Mouse (Mus musculus): ENCODE data around the gene 4930430F08Rik. TPM values are rescaled to one million over a fixed set of nuclear protein-coding genes. Genes with fewer than 3 reads are reported as not detected.

4930430F08Rik gene
- polyA plus RNA-seq (2014; fragmentation: Nextera tagmentation; extraction: Ambion mirVana), result 7.7 and 9.9 TPM in 2 replicates

GRCm38 (mm10) chr10:100590323-100590722 lies at the start of gene 4930430F08Rik, which contains the start of gene 1700017N19Rik:
TSS of gene 4930430F08Rik (minus strand) at chr10:100590423.
TSS of gene 1700017N19Rik (plus strand) at chr10:100590484.
- 71% methylated on average over 1 of the region's 1 CpGs for WGBS
- no peaks in the 10 kb centered on the region for H3K36me3 ChIP-seq (ENCODE audit: control insufficient read depth, insufficient read depth, low read length)
- no peak for DNase-seq (ENCODE audit: low spot score)
- H3K4me3 ChIP-seq (ENCODE audit: low read depth, low read length), result peak within 1 kb of the TSS; percentile 72
- peak within 1 kb of the TSS; percentile 72 for H3K4me2 ChIP-seq (ENCODE audit: low read length)
- no peaks in the 10 kb centered on the region for H3K4me1 ChIP-seq (replicated peaks; ENCODE audit: control insufficient read depth, insufficient read depth, low read length)
- H3K9me3 ChIP-seq (ENCODE audit: control insufficient read depth, low read length), result no peaks in the 10 kb centered on the region
- no peak for ATAC-seq (replicated peaks; ENCODE audit: low FRiP score, low TSS enrichment, low read depth)
- no peak within 1 kb of the TSS for H3K27ac ChIP-seq (ENCODE audit: low read depth)
- H3K27me3 ChIP-seq (replicated peaks; ENCODE audit: control insufficient read depth, insufficient read depth, low read length), result no peaks in the 10 kb centered on the region
- H3K9ac ChIP-seq (ENCODE audit: low read length), result no peak within 1 kb of the TSS

GRCm38 (mm10) chr10:100629762-100630438 lies 39.7 kb upstream of the 4930430F08Rik start:
- Histone ChIP-seq H3K4me3 (ENCODE audit: low read depth, low read length) (peak overlapping the region; percentile 17; the same call in 1 of the 2 replicates), H3K4me2 (ENCODE audit: low read length) (peak overlapping the region; percentile 40), H3K9me3 (ENCODE audit: control insufficient read depth, low read length) (no peaks in the 10 kb centered on the region), H3K9ac (ENCODE audit: low read length) (no peak overlapping the region), H3K27me3 (replicated peaks; ENCODE audit: control insufficient read depth, insufficient read depth, low read length) (no peaks in the 10 kb centered on the region), H3K4me1 (replicated peaks; ENCODE audit: control insufficient read depth, insufficient read depth, low read length) (no peaks in the 10 kb centered on the region), H3K27ac (ENCODE audit: low read depth) (no peak overlapping the region), H3K36me3 (ENCODE audit: control insufficient read depth, insufficient read depth, low read length) (no peaks in the 10 kb centered on the region)
- peak; percentile 67 for DNase-seq (ENCODE audit: low spot score)
- WGBS, result 26% methylated on average over 20 of the region's 20 CpGs
- no peak for ATAC-seq (replicated peaks; ENCODE audit: low FRiP score, low TSS enrichment, low read depth)

GRCm38 (mm10) chr10:100622494-100622893 lies 32.3 kb upstream of the 4930430F08Rik start:
- no peaks in the 10 kb centered on the region for H3K36me3 ChIP-seq (ENCODE audit: control insufficient read depth, insufficient read depth, low read length)
- H3K4me3 ChIP-seq (ENCODE audit: low read depth, low read length), result no peak overlapping the region
- H3K4me1 ChIP-seq (replicated peaks; ENCODE audit: control insufficient read depth, insufficient read depth, low read length), result no peaks in the 10 kb centered on the region
- H3K4me2 ChIP-seq (ENCODE audit: low read length), result no peak overlapping the region
- H3K27ac ChIP-seq (ENCODE audit: low read depth), result no peak overlapping the region
- ATAC-seq (replicated peaks; ENCODE audit: low FRiP score, low TSS enrichment, low read depth) (no peak), DNase-seq (ENCODE audit: low spot score) (no peak)
- 53% methylated on average over 3 of the region's 3 CpGs for WGBS
- no peaks in the 10 kb centered on the region for H3K9me3 ChIP-seq (ENCODE audit: control insufficient read depth, low read length)
- no peaks in the 10 kb centered on the region for H3K27me3 ChIP-seq (replicated peaks; ENCODE audit: control insufficient read depth, insufficient read depth, low read length)
- no peak overlapping the region for H3K9ac ChIP-seq (ENCODE audit: low read length)

GRCm38 (mm10) chr10:100620040-100620439 lies 29.8 kb upstream of the 4930430F08Rik start:
- Histone ChIP-seq H3K4me1 (replicated peaks; ENCODE audit: control insufficient read depth, insufficient read depth, low read length) (no peaks in the 10 kb centered on the region), H3K9ac (ENCODE audit: low read length) (no peak overlapping the region), H3K27me3 (replicated peaks; ENCODE audit: control insufficient read depth, insufficient read depth, low read length) (no peaks in the 10 kb centered on the region), H3K4me3 (ENCODE audit: low read depth, low read length) (no peak overlapping the region), H3K9me3 (ENCODE audit: control insufficient read depth, low read length) (no peaks in the 10 kb centered on the region), H3K36me3 (ENCODE audit: control insufficient read depth, insufficient read depth, low read length) (no peaks in the 10 kb centered on the region), H3K27ac (ENCODE audit: low read depth) (no peak overlapping the region), H3K4me2 (ENCODE audit: low read length) (no peak overlapping the region)
- no peak for DNase-seq (ENCODE audit: low spot score)
- ATAC-seq (replicated peaks; ENCODE audit: low FRiP score, low TSS enrichment, low read depth), result no peak
- WGBS, result 91% methylated on average over 12 of the region's 12 CpGs

GRCm38 (mm10) chr10:100619474-100619873 lies 29.3 kb upstream of the 4930430F08Rik start:
- Histone ChIP-seq H3K4me1 (replicated peaks; ENCODE audit: control insufficient read depth, insufficient read depth, low read length) (no peaks in the 10 kb centered on the region), H3K27ac (ENCODE audit: low read depth) (no peak overlapping the region), H3K4me3 (ENCODE audit: low read depth, low read length) (no peak overlapping the region), H3K9me3 (ENCODE audit: control insufficient read depth, low read length) (no peaks in the 10 kb centered on the region), H3K27me3 (replicated peaks; ENCODE audit: control insufficient read depth, insufficient read depth, low read length) (no peaks in the 10 kb centered on the region), H3K36me3 (ENCODE audit: control insufficient read depth, insufficient read depth, low read length) (no peaks in the 10 kb centered on the region), H3K9ac (ENCODE audit: low read length) (no peak overlapping the region), H3K4me2 (ENCODE audit: low read length) (no peak overlapping the region)
- ATAC-seq (replicated peaks; ENCODE audit: low FRiP score, low TSS enrichment, low read depth), result no peak
- no peak for DNase-seq (ENCODE audit: low spot score)
- 75% methylated on average over 7 of the region's 7 CpGs for WGBS

- no peaks in the 10 kb centered on the region for H3K4me1 ChIP-seq (replicated peaks; ENCODE audit: control insufficient read depth, insufficient read depth, low read length)
- H3K27me3 ChIP-seq (replicated peaks; ENCODE audit: control insufficient read depth, insufficient read depth, low read length), result no peaks in the 10 kb centered on the region
- DNase-seq (ENCODE audit: low spot score), result no peak
- no peaks in the 10 kb centered on the region for H3K9me3 ChIP-seq (ENCODE audit: control insufficient read depth, low read length)
- no peak overlapping the region for H3K4me2 ChIP-seq (ENCODE audit: low read length)
- WGBS, result 70% methylated on average over 6 of the region's 6 CpGs
- H3K9ac ChIP-seq (ENCODE audit: low read length), result no peak overlapping the region
- H3K27ac ChIP-seq (ENCODE audit: low read depth), result no peak overlapping the region
- no peak overlapping the region for H3K4me3 ChIP-seq (ENCODE audit: low read depth, low read length)
- ATAC-seq (replicated peaks; ENCODE audit: low FRiP score, low TSS enrichment, low read depth), result no peak
- no peaks in the 10 kb centered on the region for H3K36me3 ChIP-seq (ENCODE audit: control insufficient read depth, insufficient read depth, low read length)
Observed at GRCm38 (mm10) chr10:100617233-100617903, 27.1 kb upstream of the 4930430F08Rik start.

GRCm38 (mm10) chr10:100604254-100604653 lies 14.0 kb upstream of the 4930430F08Rik start:
- ATAC-seq (replicated peaks; ENCODE audit: low FRiP score, low TSS enrichment, low read depth), result no peak

GRCm38 (mm10) chr10:100603511-100603910 lies 13.3 kb upstream of the 4930430F08Rik start:
- ATAC-seq (replicated peaks; ENCODE audit: low FRiP score, low TSS enrichment, low read depth), result no peak

More at GRCm38 (mm10) chr10:100604254-100604653, 14.0 kb upstream of the 4930430F08Rik start:
- WGBS, result 48% methylated on average over 2 of the region's 2 CpGs
- Histone ChIP-seq H3K4me2 (ENCODE audit: low read length) (no peak overlapping the region), H3K4me1 (replicated peaks; ENCODE audit: control insufficient read depth, insufficient read depth, low read length) (no peaks in the 10 kb centered on the region), H3K9me3 (ENCODE audit: control insufficient read depth, low read length) (no peaks in the 10 kb centered on the region), H3K27me3 (replicated peaks; ENCODE audit: control insufficient read depth, insufficient read depth, low read length) (no peaks in the 10 kb centered on the region), H3K27ac (ENCODE audit: low read depth) (no peak overlapping the region), H3K36me3 (ENCODE audit: control insufficient read depth, insufficient read depth, low read length) (no peaks in the 10 kb centered on the region), H3K9ac (ENCODE audit: low read length) (no peak overlapping the region), H3K4me3 (ENCODE audit: low read depth, low read length) (no peak overlapping the region)
- DNase-seq (ENCODE audit: low spot score), result no peak

More at GRCm38 (mm10) chr10:100603511-100603910, 13.3 kb upstream of the 4930430F08Rik start:
- Histone ChIP-seq H3K4me3 (ENCODE audit: low read depth, low read length) (no peak overlapping the region), H3K36me3 (ENCODE audit: control insufficient read depth, insufficient read depth, low read length) (no peaks in the 10 kb centered on the region), H3K9me3 (ENCODE audit: control insufficient read depth, low read length) (no peaks in the 10 kb centered on the region), H3K9ac (ENCODE audit: low read length) (no peak overlapping the region), H3K4me1 (replicated peaks; ENCODE audit: control insufficient read depth, insufficient read depth, low read length) (no peaks in the 10 kb centered on the region), H3K27me3 (replicated peaks; ENCODE audit: control insufficient read depth, insufficient read depth, low read length) (no peaks in the 10 kb centered on the region), H3K4me2 (ENCODE audit: low read length) (no peak overlapping the region), H3K27ac (ENCODE audit: low read depth) (no peak overlapping the region)
- WGBS, result 91% methylated on average over 9 of the region's 9 CpGs
- DNase-seq (ENCODE audit: low spot score), result no peak
